Mouse (Mus musculus): ENCODE data around the gene Llgl1.

Gene Llgl1

GRCm38 (mm10) chr11:60699524-60700075 is at the start of gene Llgl1:
Gene Llgl1 (plus strand): TSS chr11:60699723.
- peak; percentile 97 for DNase-seq (ENCODE audit: low spot score)

- no peak for DNase-seq (ENCODE audit: low spot score)
Measured at GRCm38 (mm10) chr11:60696165-60696564, 3.4 kb upstream of the Llgl1 start.

GRCm38 (mm10) chr11:60697561-60697960 is 2.0 kb upstream of the Llgl1 start:
- DNase-seq (ENCODE audit: low spot score), result peak; percentile 72

- peak; percentile 77 for DNase-seq (ENCODE audit: low spot score)
Measured at GRCm38 (mm10) chr11:60698806-60699523, 558 bp upstream of the Llgl1 start.

- no peak for DNase-seq (ENCODE audit: low spot score)
Measured at GRCm38 (mm10) chr11:60700320-60701185, 1.0 kb downstream of the Llgl1 start.

GRCm38 (mm10) chr11:60701611-60702010 is 2.1 kb downstream of the Llgl1 start:
- no peak for DNase-seq (ENCODE audit: low spot score)

GRCm38 (mm10) chr11:60703131-60703530 is 3.6 kb downstream of the Llgl1 start:
- peak; percentile 61 for DNase-seq (ENCODE audit: low spot score)

GRCm38 (mm10) chr11:60704023-60704880 is 4.7 kb downstream of the Llgl1 start:
- DNase-seq (ENCODE audit: low spot score), result no peak

- DNase-seq (ENCODE audit: low spot score), result no peak
Measured at GRCm38 (mm10) chr11:60705255-60705654, 5.7 kb downstream of the Llgl1 start.

GRCm38 (mm10) chr11:60706076-60706475 is 6.6 kb downstream of the Llgl1 start:
- no peak for DNase-seq (ENCODE audit: low spot score)

GRCm38 (mm10) chr11:60706696-60707480 is 7.4 kb downstream of the Llgl1 start:
- peak; percentile 47 for DNase-seq (ENCODE audit: low spot score)

GRCm38 (mm10) chr11:60707672-60708071 is 8.1 kb downstream of the Llgl1 start:
- DNase-seq (ENCODE audit: low spot score), result peak; percentile 87

GRCm38 (mm10) chr11:60708631-60709030 is 9.1 kb downstream of the Llgl1 start:
- DNase-seq (ENCODE audit: low spot score), result no peak

- no peak for DNase-seq (ENCODE audit: low spot score)
Measured at GRCm38 (mm10) chr11:60709481-60710465, 10.2 kb downstream of the Llgl1 start.

- DNase-seq (ENCODE audit: low spot score), result no peak
Measured at GRCm38 (mm10) chr11:60711218-60711617, 11.7 kb downstream of the Llgl1 start.

GRCm38 (mm10) chr11:60712040-60712439 is 12.5 kb downstream of the Llgl1 start:
- DNase-seq (ENCODE audit: low spot score), result no peak

- DNase-seq (ENCODE audit: low spot score), result no peak
Measured at GRCm38 (mm10) chr11:60712639-60713255, 13.2 kb downstream of the Llgl1 start.

GRCm38 (mm10) chr11:60715833-60716232 is 16.3 kb downstream of the Llgl1 start:
- DNase-seq (ENCODE audit: low spot score), result no peak

GRCm38 (mm10) chr11:60719263-60719662 is 19.7 kb downstream of the Llgl1 start:
- DNase-seq (ENCODE audit: low spot score), result no peak

All from MN1 (cell line).